Mouse (Mus musculus): ENCODE results near the gene Acsf3. TPM values are rescaled to one million over a fixed set of nuclear protein-coding genes. Genes with fewer than 3 reads are reported as not detected.

Acsf3 gene
- polyA plus RNA-seq, 1 experiment = 23.1 TPM

DNA sequence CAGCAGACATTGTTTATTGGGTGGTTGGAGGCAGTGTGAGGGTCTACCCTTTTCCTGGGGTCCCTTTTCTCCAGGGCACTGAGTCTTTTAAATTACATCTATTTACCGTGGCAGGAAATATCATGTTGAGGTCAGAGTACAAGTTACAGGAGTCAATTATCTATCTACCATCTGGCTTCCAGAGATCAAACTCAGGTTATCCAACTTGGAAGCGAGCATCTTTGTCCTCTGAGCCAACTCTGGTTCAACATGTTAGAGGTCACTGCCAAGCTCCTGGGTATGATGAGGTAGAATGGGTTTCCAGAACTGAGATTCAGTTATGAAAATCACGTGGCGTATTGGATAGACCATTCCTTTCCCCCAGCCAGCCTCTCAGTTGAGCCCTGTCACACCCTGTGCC, 79.8 kb downstream of the Acsf3 start:
- no peaks in the 10 kb centered on the region for H3K9me3 ChIP-seq
- no peak overlapping the region for H3K4me3 ChIP-seq (replicated peaks)
- H3K4me1 ChIP-seq = peaks cover 3% of the 10 kb centered on the region; the same call in 1 of the 2 replicates
- H3K36me3 ChIP-seq (replicated peaks; ENCODE audit: low read length) = no peaks in the 10 kb centered on the region
- peaks cover 87% of the 10 kb centered on the region for H3K27me3 ChIP-seq (replicated peaks)
- TF ChIP-seq FLI1 (IDR thresholded peaks at IDR 0.05; ENCODE audit: low read length) = no peak
- no peak for TF ChIP-seq GATA1 (IDR thresholded peaks at IDR 0.05; ENCODE audit: borderline replicate concordance, low read length)

GRCm38 (mm10) chr8:122856288-122856687, 81.0 kb downstream of the Acsf3 start:
- Histone ChIP-seq H3K27me3 (replicated peaks) (peaks cover 87% of the 10 kb centered on the region), H3K4me3 (replicated peaks) (no peak overlapping the region), H3K9me3 (no peaks in the 10 kb centered on the region), H3K36me3 (replicated peaks; ENCODE audit: low read length) (no peaks in the 10 kb centered on the region), H3K4me1 (peaks cover 7% of the 10 kb centered on the region; the same call in 1 of the 2 replicates)
- no peak for TF ChIP-seq GATA1 (IDR thresholded peaks at IDR 0.05; ENCODE audit: borderline replicate concordance, low read length)
- no peak for TF ChIP-seq FLI1 (IDR thresholded peaks at IDR 0.05; ENCODE audit: low read length)

DNA sequence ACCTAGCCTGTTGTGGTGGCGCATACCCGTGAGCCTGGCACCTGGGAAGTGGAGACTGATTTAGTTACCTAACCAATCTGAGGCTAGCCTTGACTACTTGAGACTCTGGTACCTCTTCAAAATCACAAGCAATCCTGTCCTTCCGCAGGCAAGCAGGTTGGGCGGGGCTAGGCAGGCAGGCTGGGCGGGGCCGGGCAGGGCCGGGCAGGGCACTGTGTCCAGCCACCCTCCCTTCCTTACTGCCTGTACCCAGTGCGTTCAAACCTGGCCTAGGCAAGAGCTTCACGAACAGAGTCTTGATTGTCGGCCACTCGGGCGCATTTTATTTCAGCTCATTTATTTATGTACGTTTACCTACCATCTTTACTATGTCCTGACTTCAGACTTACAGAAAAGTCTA, 84.6 kb downstream of the Acsf3 start:
- TF ChIP-seq GATA1 (IDR thresholded peaks at IDR 0.05; ENCODE audit: borderline replicate concordance, low read length) = no peak
- no peak for TF ChIP-seq FLI1 (IDR thresholded peaks at IDR 0.05; ENCODE audit: low read length)
- no peaks in the 10 kb centered on the region for H3K36me3 ChIP-seq (replicated peaks; ENCODE audit: low read length)
- no peak overlapping the region for H3K4me3 ChIP-seq (replicated peaks)
- peaks cover 79% of the 10 kb centered on the region for H3K27me3 ChIP-seq (replicated peaks)
- peaks cover 12% of the 10 kb centered on the region; the same call in 1 of the 2 replicates for H3K4me1 ChIP-seq
- H3K9me3 ChIP-seq = no peaks in the 10 kb centered on the region

DNA sequence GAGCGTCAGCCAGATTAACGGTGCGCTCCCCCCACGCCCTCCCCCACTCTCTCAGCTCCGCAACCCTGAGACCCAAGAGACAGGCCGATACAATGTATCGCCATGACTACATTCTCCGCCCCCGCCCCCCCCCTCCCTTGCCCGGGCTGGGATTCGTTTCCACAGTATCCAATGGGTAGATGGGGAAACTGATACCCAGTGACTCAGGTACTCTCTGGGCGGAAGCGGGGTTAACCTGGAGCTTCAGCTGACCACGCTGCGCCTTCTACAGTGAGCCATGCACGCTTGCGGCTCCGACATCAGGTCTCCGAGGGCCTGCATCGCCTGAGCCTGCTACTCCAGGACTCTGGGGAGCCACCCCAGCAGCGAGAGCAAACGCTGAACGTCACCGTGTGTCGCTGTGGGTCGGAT, 89.4 kb downstream of the Acsf3 start:
- H3K27me3 ChIP-seq (replicated peaks) = peaks cover 78% of the 10 kb centered on the region
- H3K4me3 ChIP-seq (replicated peaks) = peak overlapping the region; percentile 70
- no peaks in the 10 kb centered on the region for H3K9me3 ChIP-seq
- H3K4me1 ChIP-seq = peaks cover 34% of the 10 kb centered on the region
- no peaks in the 10 kb centered on the region for H3K36me3 ChIP-seq (replicated peaks; ENCODE audit: low read length)
- TF ChIP-seq GATA1 (IDR thresholded peaks at IDR 0.05; ENCODE audit: borderline replicate concordance, low read length) (no peak), FLI1 (IDR thresholded peaks at IDR 0.05; ENCODE audit: low read length) (no peak)

GRCm38 (mm10) chr8:122865441-122865840, 90.2 kb downstream of the Acsf3 start:
- H3K4me3 ChIP-seq (replicated peaks) = peak overlapping the region; percentile 59
- TF ChIP-seq GATA1 (IDR thresholded peaks at IDR 0.05; ENCODE audit: borderline replicate concordance, low read length) (no peak), FLI1 (IDR thresholded peaks at IDR 0.05; ENCODE audit: low read length) (no peak)
- no peaks in the 10 kb centered on the region for H3K36me3 ChIP-seq (replicated peaks; ENCODE audit: low read length)
- H3K27me3 ChIP-seq (replicated peaks) = peaks cover 75% of the 10 kb centered on the region
- H3K4me1 ChIP-seq = peaks cover 40% of the 10 kb centered on the region
- H3K9me3 ChIP-seq = no peaks in the 10 kb centered on the region

DNA sequence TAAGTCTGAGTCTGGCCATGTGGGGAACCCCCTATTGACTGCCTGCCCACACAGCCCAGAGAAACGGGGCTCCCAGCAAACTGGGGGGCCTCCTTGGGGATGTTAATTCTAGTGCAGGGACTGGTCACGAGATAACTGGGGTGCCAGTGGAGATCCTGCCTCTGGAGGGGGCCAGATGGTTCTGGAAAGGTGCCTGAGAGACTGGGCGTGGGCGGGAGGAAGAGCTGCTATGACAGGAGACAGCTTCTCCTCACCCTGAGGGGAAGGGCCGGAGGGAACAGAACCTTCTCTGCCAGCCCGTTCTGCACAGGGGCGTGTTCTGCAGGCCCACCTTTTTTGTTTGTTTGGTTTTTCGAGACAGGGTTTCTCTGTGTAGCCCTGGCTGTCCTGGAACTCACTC, 90.9 kb downstream of the Acsf3 start:
- H3K27me3 ChIP-seq (replicated peaks) = peaks cover 68% of the 10 kb centered on the region
- H3K9me3 ChIP-seq = no peaks in the 10 kb centered on the region
- H3K4me3 ChIP-seq (replicated peaks) = no peak overlapping the region
- TF ChIP-seq GATA1 (IDR thresholded peaks at IDR 0.05; ENCODE audit: borderline replicate concordance, low read length) (no peak), FLI1 (IDR thresholded peaks at IDR 0.05; ENCODE audit: low read length) (no peak)
- H3K36me3 ChIP-seq (replicated peaks; ENCODE audit: low read length) = no peaks in the 10 kb centered on the region
- H3K4me1 ChIP-seq = peaks cover 40% of the 10 kb centered on the region

Other genes starting within 250 kb of the Acsf3 start
- 25.0 and 60.9 TPM in 2 replicates for gene Piezo1, start 224.2 kb upstream of the Acsf3 start, polyA plus RNA-seq (2012; ENCODE audit: insufficient read depth, low replicate concordance)
- 68.9 and 81.7 TPM in 2 replicates for gene Cdt1, start 207.5 kb upstream of the Acsf3 start, polyA plus RNA-seq (2012; ENCODE audit: insufficient read depth, low replicate concordance)
- gene Aprt, start 198.6 kb upstream of the Acsf3 start, polyA plus RNA-seq (2012; ENCODE audit: insufficient read depth, low replicate concordance) = 257 and 338 TPM in 2 replicates
- 12.6 and 15.3 TPM in 2 replicates for gene Galns, start 164.0 kb upstream of the Acsf3 start, polyA plus RNA-seq (2012; ENCODE audit: insufficient read depth, low replicate concordance)
- 2.2 TPM in 1 of 2 replicates, not detected in the other for gene Trappc2l, start 163.8 kb upstream of the Acsf3 start, polyA plus RNA-seq (2012; ENCODE audit: insufficient read depth, low replicate concordance)
- gene Pabpn1l, start 152.7 kb upstream of the Acsf3 start, polyA plus RNA-seq (2012; ENCODE audit: insufficient read depth, low replicate concordance) = 0.25 TPM in 1 of 2 replicates, not detected in the other
- gene Cbfa2t3, start 76.4 kb upstream of the Acsf3 start, polyA plus RNA-seq (2012; ENCODE audit: insufficient read depth, low replicate concordance) = 54.9 and 189 TPM in 2 replicates
- gene Cdh15, start 72.5 kb downstream of the Acsf3 start, polyA plus RNA-seq (2012; ENCODE audit: insufficient read depth, low replicate concordance) = not detected in 2 replicates

All from megakaryocyte, embryonic 14.5 days (primary cell).